Mouse (Mus musculus) left cerebral cortex, adult 18-20 months (tissue): ENCODE results near the gene Gm42417. TPM values are rescaled to one million over a fixed set of nuclear protein-coding genes. Genes with fewer than 3 reads are reported as not detected.
A peak's percentile ranks its signal among the peaks of the same experiment; 100 is the strongest.
"Not testable (repeated sequence)": the region's sequence is repeated elsewhere in the genome, so short reads cannot be mapped to it uniquely, and the experiment has no call there.

Experiments used
- DNase-seq, 2 experiments: peaks; one replicate each; pipeline ENCODE4 v3.0.0; 2021 to 2022; ENCODE audit warnings: low spot score in 2 of 2, mixed read lengths in 1 of 2
- total RNA-seq, 2 experiments: library from RNA; stranded (reverse); gene quantifications; 2 replicates each; pipeline ENCODE4 v1.2.3; 2021

Gene Gm42417
- total RNA-seq, 2 experiments from 2014 or later = 0.77 TPM; not detected in 1

- peak; percentile 97 for DNase-seq
Observed at GRCm38 (mm10) chr1:36546888-36547471, 7.8 kb upstream of the Gm42417 start, which contains the start of gene Ankrd39. TSS of gene Ankrd39 (minus strand) at chr1:36547445.

- no peak for DNase-seq
Observed at GRCm38 (mm10) chr1:36545845-36546600, 6.8 kb upstream of the Gm42417 start.

DNA sequence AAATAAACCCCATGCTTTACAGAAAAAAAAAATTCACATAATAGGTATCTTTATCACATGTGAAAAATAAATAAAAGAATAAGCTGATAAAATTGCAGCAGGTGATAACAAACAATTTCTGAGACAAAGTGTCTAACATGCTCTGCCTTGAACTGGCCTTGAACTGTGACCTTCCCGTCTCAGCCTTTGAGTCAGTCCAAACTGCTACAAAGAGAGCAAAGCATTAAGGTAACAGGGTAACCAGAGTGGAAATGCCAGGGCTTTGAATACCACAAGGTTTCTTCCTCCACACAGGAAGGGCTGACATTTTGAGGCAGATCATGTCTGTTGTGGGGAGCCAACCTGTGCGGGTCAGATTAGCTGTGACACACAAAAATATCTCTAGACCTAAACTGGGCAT is 6.2 kb upstream of the Gm42417 start:
- DNase-seq = no peak

- no peak for DNase-seq
Observed at GRCm38 (mm10) chr1:36542925-36543324, 3.7 kb upstream of the Gm42417 start.

- DNase-seq = no peak
Observed at GRCm38 (mm10) chr1:36541844-36542243, 2.6 kb upstream of the Gm42417 start.

DNA sequence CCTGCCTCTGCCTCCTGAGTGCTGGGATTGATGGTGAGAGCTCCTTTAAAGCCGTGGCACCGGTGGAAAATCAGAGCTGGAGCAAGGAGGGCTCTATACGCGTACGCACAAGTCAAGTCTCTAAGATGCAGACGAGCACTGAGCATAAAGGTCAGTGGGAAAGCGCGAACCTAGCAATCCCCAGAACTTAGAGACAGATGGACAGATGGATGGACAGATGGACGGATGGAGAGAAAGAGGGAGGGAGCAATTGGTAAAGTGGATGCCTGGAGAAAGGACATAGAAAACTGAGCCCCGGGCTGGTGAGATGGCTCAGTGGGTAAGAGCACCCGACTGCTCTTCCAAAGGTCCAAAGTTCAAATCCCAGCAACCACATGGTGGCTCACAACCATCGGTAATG is 1.6 kb upstream of the Gm42417 start:
- no peak for DNase-seq

DNA sequence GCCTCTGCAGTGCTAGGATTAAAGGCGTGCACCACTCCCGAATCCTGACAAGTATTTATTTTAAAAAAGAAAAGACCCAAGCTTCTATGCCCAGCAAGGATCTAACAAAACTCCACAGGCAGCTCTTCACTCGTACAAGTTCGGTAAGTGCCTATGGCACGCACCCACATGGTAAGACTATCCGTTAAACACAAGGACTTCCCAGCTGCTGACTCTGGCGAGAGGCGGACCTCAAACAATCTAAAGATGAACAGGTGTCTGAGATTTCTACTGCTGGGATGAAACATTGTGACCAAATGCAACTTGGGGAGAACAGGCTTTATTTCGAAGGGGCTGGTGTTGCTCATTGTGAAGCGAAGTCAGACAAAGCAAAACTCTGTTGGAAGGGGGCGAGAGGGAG is 903 bp upstream of the Gm42417 start:
- DNase-seq = no peak

DNA sequence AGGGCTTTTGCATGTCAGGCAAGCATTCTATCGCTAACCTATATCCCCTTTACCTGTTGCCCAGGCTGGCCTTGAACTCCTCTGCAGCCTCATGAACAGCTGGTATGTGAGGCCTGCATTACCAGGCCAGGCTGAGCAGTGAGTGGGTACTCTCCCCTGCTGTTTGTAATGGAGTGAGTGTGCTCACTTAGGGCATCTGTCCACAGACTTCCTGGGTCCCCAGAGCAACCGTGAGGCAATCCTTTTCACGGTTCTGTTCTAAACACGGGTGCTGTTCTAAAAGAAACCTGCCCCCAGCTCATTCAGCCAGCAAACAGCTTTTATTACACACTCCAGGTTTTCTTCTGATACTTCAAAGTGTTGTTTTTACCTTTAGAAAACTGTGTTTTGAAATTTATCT is 502 bp downstream of the Gm42417 start:
- no peak for DNase-seq

DNA sequence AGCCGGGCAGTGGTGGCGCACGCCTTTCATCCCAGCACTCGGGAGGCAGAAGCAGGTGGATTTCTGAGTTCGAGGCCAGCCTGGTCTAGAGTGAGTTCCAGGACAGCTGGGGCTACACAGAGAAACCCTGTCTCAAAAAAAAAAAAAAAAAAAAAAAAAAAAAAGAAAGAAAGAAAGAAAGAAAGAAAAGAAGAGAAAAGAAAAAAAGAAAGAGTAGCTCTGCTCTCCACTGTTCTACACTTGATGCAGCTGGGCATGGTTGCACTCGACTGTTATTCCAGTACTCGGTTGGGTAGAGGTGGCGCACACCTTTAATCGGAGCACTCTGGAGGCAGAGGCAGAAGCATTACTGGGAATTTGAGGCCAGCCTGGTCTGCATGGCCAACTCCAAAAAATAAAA is 2.4 kb downstream of the Gm42417 start, which contains the start of gene Ankrd23:
Ankrd23 (minus strand) TSS at position 101 of the 400 bp plus-strand sequence.
- not testable (repeated sequence) for DNase-seq

- DNase-seq = no peak
Observed at GRCm38 (mm10) chr1:36536397-36536728, 2.9 kb downstream of the Gm42417 start.

GRCm38 (mm10) chr1:36535477-36536396 is 3.5 kb downstream of the Gm42417 start:
- DNase-seq = no peak

GRCm38 (mm10) chr1:36534595-36535058 is 4.6 kb downstream of the Gm42417 start:
- no peak for DNase-seq

DNA sequence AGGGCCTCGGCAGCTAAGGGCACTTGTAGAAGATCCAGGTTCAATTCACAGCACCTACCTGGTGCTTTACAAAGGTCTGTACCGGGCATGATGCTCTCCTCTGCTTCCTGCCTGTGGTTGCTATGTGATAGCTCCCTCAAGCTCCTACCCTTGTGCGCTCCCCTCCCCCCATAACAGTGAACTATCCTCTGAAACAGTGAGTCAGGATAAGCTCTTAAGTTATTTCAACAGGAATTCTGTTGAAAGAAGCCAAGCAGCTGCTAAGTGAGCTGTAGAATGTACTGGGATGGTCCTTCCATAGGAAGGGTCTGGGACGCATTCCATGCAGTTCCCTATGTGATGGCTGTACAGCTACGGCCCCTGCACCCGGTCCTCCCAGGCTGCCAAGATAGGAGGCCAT is 5.7 kb downstream of the Gm42417 start:
- DNase-seq = no peak

GRCm38 (mm10) chr1:36531461-36531860 is 7.8 kb downstream of the Gm42417 start:
- DNase-seq = no peak

DNA sequence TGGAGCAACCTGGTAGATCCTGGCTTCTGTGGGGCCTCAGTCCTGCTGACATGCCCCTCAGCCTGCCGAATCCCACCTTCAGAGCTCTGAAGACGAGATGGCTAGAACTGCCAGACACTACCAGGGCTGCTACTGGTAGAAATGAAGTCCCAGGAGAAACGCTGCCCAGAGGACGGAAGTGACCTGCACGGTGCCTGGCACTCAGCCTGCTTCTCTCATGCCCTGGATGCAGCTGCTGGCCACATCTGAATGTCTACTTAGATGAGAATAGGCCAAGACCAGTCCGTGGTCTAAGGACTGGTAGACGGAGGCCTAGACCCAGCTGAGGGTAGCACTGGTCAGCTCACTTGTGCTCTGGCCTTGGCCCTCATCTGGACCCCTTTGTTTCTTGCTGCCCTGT is 8.3 kb downstream of the Gm42417 start:
- DNase-seq = no peak

- DNase-seq = no peak
Observed at GRCm38 (mm10) chr1:36530485-36530884, 8.7 kb downstream of the Gm42417 start.

DNA sequence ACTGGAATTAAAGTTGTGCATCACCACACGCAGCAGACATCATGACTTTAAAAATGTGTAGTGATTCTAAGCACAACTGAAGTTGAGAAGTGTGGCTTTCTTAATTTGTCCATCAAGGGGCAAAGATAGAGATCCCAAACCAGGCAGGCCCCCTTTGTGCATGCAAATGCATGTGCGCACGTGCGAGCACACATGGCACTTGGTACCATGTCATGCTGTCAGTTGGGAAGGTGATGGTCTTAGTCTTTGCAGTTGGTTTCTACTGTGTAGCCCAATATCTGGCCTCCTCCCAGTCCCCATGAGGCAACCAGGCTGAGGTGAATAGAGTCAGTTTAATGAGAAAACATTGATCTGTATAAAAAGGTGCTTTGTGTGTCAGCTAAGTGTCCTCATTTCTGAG is 9.4 kb downstream of the Gm42417 start:
- no peak for DNase-seq

- no peak for DNase-seq
Observed at GRCm38 (mm10) chr1:36529274-36529673, 10.0 kb downstream of the Gm42417 start.

- no peak for DNase-seq
Observed at GRCm38 (mm10) chr1:36528351-36528750, 10.9 kb downstream of the Gm42417 start.

DNA sequence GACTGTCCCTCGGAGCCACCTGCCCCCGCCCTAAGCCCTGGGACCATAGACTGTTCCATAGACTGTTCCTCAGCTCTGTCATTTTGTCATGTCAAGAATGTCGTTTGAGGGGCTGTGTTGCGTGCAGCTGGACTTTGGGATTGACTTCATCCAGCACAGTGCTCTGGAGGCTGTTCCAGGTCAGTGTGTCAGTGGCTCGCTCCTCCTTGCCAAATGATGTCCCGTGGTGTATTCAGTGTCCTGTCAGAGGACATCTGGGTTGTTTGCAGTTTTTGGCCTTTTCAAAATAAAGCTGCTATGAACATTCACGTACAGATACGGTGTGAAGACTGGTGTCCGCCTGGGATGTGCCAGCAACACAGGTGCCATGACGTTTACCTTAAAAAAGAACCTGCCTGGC is 12.3 kb downstream of the Gm42417 start:
- no peak for DNase-seq

- no peak for DNase-seq
Observed at GRCm38 (mm10) chr1:36525774-36526173, 13.5 kb downstream of the Gm42417 start.

GRCm38 (mm10) chr1:36524058-36524457 is 15.2 kb downstream of the Gm42417 start:
- DNase-seq = no peak
